Mouse (Mus musculus) neural tube, embryonic 15.5 days (tissue): Measurements from ENCODE around the gene Gm20388. TPM values are rescaled to one million over a fixed set of nuclear protein-coding genes. Genes with fewer than 3 reads are reported as not detected.
A peak's percentile ranks its signal among the peaks of the same experiment; 100 is the strongest.

Experiments used
- ATAC-seq: fragments of 200-750 bp; cut with Nextera tagmentation; 2 replicates; pipeline ENCODE4 v1.8.0; 2017; ENCODE audit warnings: mild to moderate bottlenecking, moderate TSS enrichment, moderate library complexity; ENCODE audit not compliant: low FRiP score
- H3K27ac ChIP-seq: fragments of 300-500 bp; sonication (generic); replicated peaks from 2 replicates; pipeline ENCODE4 v1.5.1; 2015; ENCODE audit warnings: mild to moderate bottlenecking, inconsistent platforms
- H3K27me3 ChIP-seq: fragments of 300-500 bp; sonication (generic); replicated peaks from 2 replicates; pipeline ENCODE4 v1.6.1; 2015; ENCODE audit warnings: inconsistent platforms
- H3K36me3 ChIP-seq: fragments of 300-500 bp; sonication (generic); 2 replicates; pipeline ENCODE4 v1.6.1; 2015; ENCODE audit warnings: inconsistent platforms
- H3K4me1 ChIP-seq: fragments of 300-500 bp; sonication (generic); 2 replicates; pipeline ENCODE4 v1.6.1; 2015; ENCODE audit warnings: inconsistent platforms
- H3K4me2 ChIP-seq: fragments of 300-500 bp; sonication (generic); 2 replicates; pipeline ENCODE4 v1.6.1; 2015; ENCODE audit warnings: inconsistent platforms, mild to moderate bottlenecking, moderate library complexity
- H3K4me3 ChIP-seq: fragments of 300-500 bp; sonication (generic); replicated peaks from 2 replicates; pipeline ENCODE4 v1.5.1; 2015; ENCODE audit warnings: mild to moderate bottlenecking, inconsistent platforms
- H3K9ac ChIP-seq: fragments of 300-500 bp; sonication (generic); replicated peaks from 2 replicates; pipeline ENCODE4 v1.6.1; 2015; ENCODE audit warnings: mild to moderate bottlenecking, inconsistent platforms
- H3K9me3 ChIP-seq: fragments of 300-500 bp; sonication (generic); replicated peaks from 2 replicates; pipeline ENCODE4 v1.6.1; 2016; ENCODE audit warnings: inconsistent platforms
- WGBS: fragments of 180-500 bp; shearing (Covaris S2); methylation state at CpG from one replicate; pipeline ENCODE4 v1.1.7; 2015; ENCODE audit warnings: mixed read lengths; 5-methylcytosine and 5-hydroxymethylcytosine counted together
- polyA plus RNA-seq: library from polyadenylated mRNA; unstranded; fragments of >200 nt; fragmentation: Nextera tagmentation; extraction: Ambion mirVana; gene quantifications from 2 replicates; pipeline ENCODE4 v1.2.1, GENCODE M21; 2015

Gm20388 gene
- polyA plus RNA-seq, 1 experiment from 2014 or later = not detected

- Histone ChIP-seq H3K36me3 (no peaks in the 10 kb centered on the region), H3K4me2 (no peak overlapping the region), H3K9ac (no peak overlapping the region), H3K27me3 (no peaks in the 10 kb centered on the region), H3K9me3 (no peaks in the 10 kb centered on the region), H3K27ac (no peak overlapping the region), H3K4me3 (no peak overlapping the region), H3K4me1 (peaks cover 47% of the 10 kb centered on the region)
- no peak for ATAC-seq
- WGBS = 80% methylated on average over 5 of the region's 5 CpGs
These were observed 517.9 kb downstream of the Gm20388 start for GRCm38 (mm10) chr8:120428492-120428891.

GRCm38 (mm10) chr8:120429116-120429515 is 518.5 kb downstream of the Gm20388 start:
- H3K4me3 ChIP-seq = no peak overlapping the region
- H3K9ac ChIP-seq = no peak overlapping the region
- peaks cover 41% of the 10 kb centered on the region for H3K4me1 ChIP-seq
- 89% methylated on average over 1 of the region's 1 CpGs for WGBS
- H3K36me3 ChIP-seq = no peaks in the 10 kb centered on the region
- H3K27ac ChIP-seq = no peak overlapping the region
- no peaks in the 10 kb centered on the region for H3K27me3 ChIP-seq
- no peak overlapping the region for H3K4me2 ChIP-seq
- ATAC-seq = no peak
- H3K9me3 ChIP-seq = no peaks in the 10 kb centered on the region

- Histone ChIP-seq H3K4me3 (no peak overlapping the region), H3K27me3 (no peaks in the 10 kb centered on the region), H3K9ac (no peak overlapping the region), H3K4me2 (no peak overlapping the region), H3K9me3 (no peaks in the 10 kb centered on the region), H3K4me1 (peaks cover 22% of the 10 kb centered on the region), H3K27ac (no peak overlapping the region), H3K36me3 (no peaks in the 10 kb centered on the region)
- no peak for ATAC-seq
- 68% methylated on average over 12 of the region's 12 CpGs for WGBS
These were observed 520.4 kb downstream of the Gm20388 start for GRCm38 (mm10) chr8:120431042-120431441.

- Histone ChIP-seq H3K27ac (no peak overlapping the region), H3K4me1 (peaks cover 11% of the 10 kb centered on the region), H3K27me3 (no peaks in the 10 kb centered on the region), H3K9ac (no peak overlapping the region), H3K36me3 (no peaks in the 10 kb centered on the region), H3K4me2 (no peak overlapping the region), H3K9me3 (no peaks in the 10 kb centered on the region), H3K4me3 (no peak overlapping the region)
- ATAC-seq = no peak
- 83% methylated on average over 7 of the region's 7 CpGs for WGBS
These were observed 521.8 kb downstream of the Gm20388 start for GRCm38 (mm10) chr8:120432438-120432837.

- WGBS = 45% methylated on average over 7 of the region's 7 CpGs
- Histone ChIP-seq H3K4me3 (no peak overlapping the region), H3K4me1 (peaks cover 18% of the 10 kb centered on the region), H3K4me2 (no peak overlapping the region), H3K27ac (no peak overlapping the region), H3K27me3 (no peaks in the 10 kb centered on the region), H3K36me3 (no peaks in the 10 kb centered on the region), H3K9ac (no peak overlapping the region), H3K9me3 (no peaks in the 10 kb centered on the region)
- no peak for ATAC-seq
These were observed 522.5 kb downstream of the Gm20388 start for GRCm38 (mm10) chr8:120433143-120433542.

- no peaks in the 10 kb centered on the region for H3K9me3 ChIP-seq
- H3K4me3 ChIP-seq = no peak overlapping the region
- no peak for ATAC-seq
- H3K4me1 ChIP-seq = peaks cover 24% of the 10 kb centered on the region
- WGBS = 95% methylated on average over 1 of the region's 1 CpGs
- no peaks in the 10 kb centered on the region for H3K27me3 ChIP-seq
- H3K9ac ChIP-seq = no peak overlapping the region
- no peaks in the 10 kb centered on the region for H3K36me3 ChIP-seq
- H3K27ac ChIP-seq = no peak overlapping the region
- H3K4me2 ChIP-seq = no peak overlapping the region
These were observed 523.1 kb downstream of the Gm20388 start for GRCm38 (mm10) chr8:120433734-120434133.

GRCm38 (mm10) chr8:120435781-120436180 is 525.1 kb downstream of the Gm20388 start:
- H3K36me3 ChIP-seq = no peaks in the 10 kb centered on the region
- H3K9me3 ChIP-seq = no peaks in the 10 kb centered on the region
- no peak overlapping the region for H3K4me3 ChIP-seq
- no peak overlapping the region for H3K27ac ChIP-seq
- no peaks in the 10 kb centered on the region for H3K27me3 ChIP-seq
- H3K9ac ChIP-seq = no peak overlapping the region
- ATAC-seq = no peak
- H3K4me2 ChIP-seq = no peak overlapping the region
- WGBS = 95% methylated on average over 15 of the region's 15 CpGs
- H3K4me1 ChIP-seq = peaks cover 44% of the 10 kb centered on the region

GRCm38 (mm10) chr8:120436491-120437030 is 525.9 kb downstream of the Gm20388 start:
- Histone ChIP-seq H3K27ac (no peak overlapping the region), H3K4me3 (no peak overlapping the region), H3K4me2 (no peak overlapping the region), H3K27me3 (no peaks in the 10 kb centered on the region), H3K9me3 (no peaks in the 10 kb centered on the region), H3K36me3 (no peaks in the 10 kb centered on the region), H3K9ac (no peak overlapping the region), H3K4me1 (peaks cover 52% of the 10 kb centered on the region)
- ATAC-seq = no peak
- WGBS = 45% methylated on average over 5 of the region's 5 CpGs

GRCm38 (mm10) chr8:120437207-120437606 is 526.6 kb downstream of the Gm20388 start:
- Histone ChIP-seq H3K36me3 (no peaks in the 10 kb centered on the region), H3K4me3 (no peak overlapping the region), H3K9me3 (no peaks in the 10 kb centered on the region), H3K4me1 (peaks cover 58% of the 10 kb centered on the region), H3K27me3 (no peaks in the 10 kb centered on the region), H3K27ac (peak overlapping the region; percentile 18), H3K4me2 (no peak overlapping the region), H3K9ac (no peak overlapping the region)
- no peak for ATAC-seq
- 80% methylated on average over 1 of the region's 1 CpGs for WGBS

GRCm38 (mm10) chr8:120437666-120438395 is 527.2 kb downstream of the Gm20388 start:
- Histone ChIP-seq H3K36me3 (no peaks in the 10 kb centered on the region), H3K4me2 (no peak overlapping the region), H3K27ac (peak overlapping the region; percentile 18), H3K9ac (no peak overlapping the region), H3K4me1 (peaks cover 63% of the 10 kb centered on the region), H3K9me3 (no peaks in the 10 kb centered on the region), H3K4me3 (no peak overlapping the region), H3K27me3 (no peaks in the 10 kb centered on the region)
- no peak for ATAC-seq
- WGBS = 40% methylated on average over 21 of the region's 21 CpGs

- 13% methylated on average over 19 of the region's 19 CpGs for WGBS
- Histone ChIP-seq H3K36me3 (no peaks in the 10 kb centered on the region), H3K9ac (no peak overlapping the region; the same call in 1 of the 2 replicates), H3K4me2 (peak overlapping the region; percentile 20), H3K27me3 (no peaks in the 10 kb centered on the region), H3K4me3 (no peak overlapping the region), H3K4me1 (peaks cover 58% of the 10 kb centered on the region), H3K27ac (peak overlapping the region; percentile 69), H3K9me3 (no peaks in the 10 kb centered on the region)
- ATAC-seq = peak; percentile 68
These were observed 528.7 kb downstream of the Gm20388 start for GRCm38 (mm10) chr8:120439309-120439708.

- peak; percentile 20; the same call in 1 of the 2 replicates for ATAC-seq
- Histone ChIP-seq H3K4me2 (no peak overlapping the region), H3K27ac (peak overlapping the region; percentile 69; the same call in 1 of the 2 replicates), H3K36me3 (no peaks in the 10 kb centered on the region), H3K9me3 (no peaks in the 10 kb centered on the region), H3K4me3 (no peak overlapping the region), H3K4me1 (peaks cover 63% of the 10 kb centered on the region), H3K9ac (no peak overlapping the region; the same call in 1 of the 2 replicates), H3K27me3 (no peaks in the 10 kb centered on the region)
- WGBS = 37% methylated on average over 12 of the region's 12 CpGs
These were observed 530.1 kb downstream of the Gm20388 start for GRCm38 (mm10) chr8:120440739-120441138.
